Comparison of ENCODE assay signal across 9 mouse cellular contexts in genomic region chr2:151916061-151916831, GRCm38 (mm10). TPM values are rescaled to one million over a fixed set of nuclear protein-coding genes. Genes with fewer than 3 reads are reported as not detected.
DNase-seq lines count a peak whose midpoint lies in the region; ATAC-seq and TF ChIP-seq lines count a peak whose summit lies in the region.
"Had no signal": no experiment of that assay in that cellular context is flagged by ENCODE, and none has a peak within 500 bp of the region (broad histone marks: within the 10 kb centered on the region; RNA-seq: fewer than 3 reads in every experiment).

No protein-coding gene starts in this region.

- H3K27me3 ChIP-seq in kidney, postnatal 0 days (ENCODE audit: insufficient read depth, low read length) = no peaks in the 10 kb centered on the region
- no peaks in the 10 kb centered on the region for H3K27me3 ChIP-seq in stomach, postnatal 0 days (ENCODE audit: control insufficient read depth, insufficient read depth, low read length)

- H3K4me1 ChIP-seq in kidney, postnatal 0 days (replicated peaks; ENCODE audit: insufficient read depth, low read length) = peaks cover 15% of the 10 kb centered on the region
- H3K4me1 ChIP-seq in stomach, postnatal 0 days (replicated peaks; ENCODE audit: control insufficient read depth, insufficient read depth) = peaks cover 4% of the 10 kb centered on the region; the same call in 1 of the 2 replicates

- no peak overlapping the region for H3K9ac ChIP-seq in kidney, postnatal 0 days (ENCODE audit: low read depth, low read length)
- no peak overlapping the region for H3K9ac ChIP-seq in stomach, postnatal 0 days (ENCODE audit: low read length)

- H3K4me2 ChIP-seq in kidney, postnatal 0 days (ENCODE audit: low read length) = no peak overlapping the region
- H3K4me2 ChIP-seq in stomach, postnatal 0 days (replicated peaks; ENCODE audit: low read depth) = no peak overlapping the region

- H3K36me3 ChIP-seq in kidney, postnatal 0 days (ENCODE audit: insufficient read depth, low read length) = no peaks in the 10 kb centered on the region
- no peaks in the 10 kb centered on the region for H3K36me3 ChIP-seq in stomach, postnatal 0 days (ENCODE audit: control insufficient read depth, insufficient read depth, low read length)

- H3K9me3 ChIP-seq in kidney, postnatal 0 days (replicated peaks; ENCODE audit: low read length) = no peaks in the 10 kb centered on the region
- no peaks in the 10 kb centered on the region for H3K9me3 ChIP-seq in stomach, postnatal 0 days (ENCODE audit: control insufficient read depth, low read length)

- peak; percentile 45 for ATAC-seq in kidney, postnatal 0 days (replicated peaks; ENCODE audit: low FRiP score, low read depth)
- ATAC-seq in stomach, postnatal 0 days (ENCODE audit: low FRiP score, low TSS enrichment) = peak; percentile 28; the same call in 1 of the 2 replicates
- ATAC-seq in erythroid progenitor cell, adult 5-6 weeks (replicated peaks; ENCODE audit: low FRiP score, poor library complexity, severe bottlenecking) = no peak

- DNase-seq in retina, postnatal 1 day = peak; percentile 53
- no peak for DNase-seq in retina, embryonic 14.5 days (ENCODE audit: low spot score)
- peak; percentile 81 for DNase-seq in fibroblast of lung, adult 2 months (ENCODE audit: low read depth)
- peak; percentile 94 for DNase-seq in kidney, postnatal 0 days (ENCODE audit: low spot score)
- DNase-seq in stomach, postnatal 0 days (ENCODE audit: low spot score) = no peak
- no peak for DNase-seq in left cerebral cortex, adult 9 months (ENCODE audit: low spot score in 2 of 2)
- no peak for DNase-seq in thymus, postnatal 25 days

- 18% methylated on average over 13 of the region's 13 CpGs for WGBS in kidney, postnatal 0 days
- WGBS in stomach, postnatal 0 days = 35% methylated on average over 13 of the region's 13 CpGs

- no peak for TF ChIP-seq CTCF in kidney, postnatal 0 days (IDR thresholded peaks at IDR 0.05; ENCODE audit: low read depth)
- TF ChIP-seq CTCF in stomach, postnatal 0 days (IDR thresholded peaks at IDR 0.05; ENCODE audit: low read depth) = no peak

- TF ChIP-seq EP300 in stomach, postnatal 0 days (optimal IDR thresholded peaks at IDR 0.05) = no peak

- peak overlapping the region; percentile 60 for H3K27ac ChIP-seq in kidney, postnatal 0 days
- 0 out of 2 replicates have a peak overlapping the region, but pooled peaks have one; percentile 30 for H3K27ac ChIP-seq in stomach, postnatal 0 days (replicated peaks)

- H3K4me3 ChIP-seq in kidney, postnatal 0 days (replicated peaks; ENCODE audit: low read depth, low read length) = no peak overlapping the region
- H3K4me3 ChIP-seq in stomach, postnatal 0 days (ENCODE audit: low read depth, low read length) = no peak overlapping the region

RNA-seq across cellular contexts. Expression of gene Angpt4, which starts 5.2 kb away (rescaled TPM):
- polyA plus RNA-seq in kidney, postnatal 0 days (2015; fragmentation: Nextera tagmentation; extraction: Ambion mirVana) = 2.2 and 2.7 TPM in 2 replicates
- polyA plus RNA-seq in stomach, postnatal 0 days (2015; fragmentation: Nextera tagmentation; extraction: Ambion mirVana) = 0.42 and 0.45 TPM in 2 replicates
- total RNA-seq in erythroid progenitor cell, adult 5-6 weeks (2015; ENCODE audit: low replicate concordance) = not detected in 2 replicates
- total RNA-seq in erythroid progenitor cell, adult 5-6 weeks (2017; ENCODE audit: low replicate concordance) = not detected in 2 replicates
- total RNA-seq: granulocyte monocyte progenitor cell, adult 5-6 weeks had no signal

Comparison
In these comparisons a context has a peak if more than half of its experiments do, and no peak if none do; other contexts are left out.
1. DNase-seq: peak in retina, postnatal 1 day (single experiment), fibroblast of lung, adult 2 months (single experiment) and kidney, postnatal 0 days (single experiment); none in retina, embryonic 14.5 days (single experiment), stomach, postnatal 0 days (single experiment), left cerebral cortex, adult 9 months (0 of 2) and thymus, postnatal 25 days (single experiment).